Mouse (Mus musculus) neural tube, embryonic 13.5 days (tissue): ENCODE results near the gene Rasl11a. TPM values are rescaled to one million over a fixed set of nuclear protein-coding genes. Genes with fewer than 3 reads are reported as not detected.

Experiments used
- ATAC-seq: fragments of 200-750 bp; cut with Nextera tagmentation; 2 replicates; pipeline ENCODE4 v1.8.0; 2017; ENCODE audit warnings: low read depth, mild to moderate bottlenecking, moderate TSS enrichment, moderate library complexity
- H3K27ac ChIP-seq: fragments of 300-500 bp; sonication (generic); replicated peaks from 2 replicates; pipeline ENCODE4 v1.5.1; 2015; ENCODE audit warnings: moderate library complexity, mild to moderate bottlenecking, inconsistent platforms
- H3K27me3 ChIP-seq: fragments of 300-500 bp; sonication (generic); 2 replicates; pipeline ENCODE4 v1.6.1; 2015; ENCODE audit warnings: mild to moderate bottlenecking, inconsistent platforms
- H3K36me3 ChIP-seq: fragments of 300-500 bp; sonication (generic); 2 replicates; pipeline ENCODE4 v1.6.1; 2015; ENCODE audit warnings: mild to moderate bottlenecking, inconsistent platforms
- H3K4me1 ChIP-seq: fragments of 300-500 bp; sonication (generic); replicated peaks from 2 replicates; pipeline ENCODE4 v1.6.1; 2015; ENCODE audit warnings: inconsistent platforms
- H3K4me2 ChIP-seq: fragments of 300-500 bp; sonication (generic); 2 replicates; pipeline ENCODE4 v1.6.1; 2015; ENCODE audit warnings: inconsistent platforms, mild to moderate bottlenecking, moderate library complexity
- H3K4me3 ChIP-seq: fragments of 300-500 bp; sonication (generic); 2 replicates; pipeline ENCODE4 v1.5.1; 2015; ENCODE audit warnings: mild to moderate bottlenecking, inconsistent platforms
- H3K9ac ChIP-seq: fragments of 300-500 bp; sonication (generic); 2 replicates; pipeline ENCODE4 v1.6.1; 2015; ENCODE audit warnings: moderate library complexity, mild to moderate bottlenecking, inconsistent platforms
- H3K9me3 ChIP-seq: fragments of 300-500 bp; sonication (generic); 2 replicates; pipeline ENCODE4 v1.6.1; 2016; ENCODE audit warnings: inconsistent platforms
- WGBS: fragments of 180-500 bp; shearing (Covaris S2); methylation state at CpG from one replicate; pipeline ENCODE4 v1.1.7; 2015; 5-methylcytosine and 5-hydroxymethylcytosine counted together
- polyA plus RNA-seq: library from polyadenylated mRNA; unstranded; fragments of >200 nt; fragmentation: Nextera tagmentation; extraction: Ambion mirVana; gene quantifications from 2 replicates; pipeline ENCODE4 v1.2.1, GENCODE M21; 2015

Gene Rasl11a
- polyA plus RNA-seq, 1 experiment from 2014 or later: 24.9 TPM

DNA sequence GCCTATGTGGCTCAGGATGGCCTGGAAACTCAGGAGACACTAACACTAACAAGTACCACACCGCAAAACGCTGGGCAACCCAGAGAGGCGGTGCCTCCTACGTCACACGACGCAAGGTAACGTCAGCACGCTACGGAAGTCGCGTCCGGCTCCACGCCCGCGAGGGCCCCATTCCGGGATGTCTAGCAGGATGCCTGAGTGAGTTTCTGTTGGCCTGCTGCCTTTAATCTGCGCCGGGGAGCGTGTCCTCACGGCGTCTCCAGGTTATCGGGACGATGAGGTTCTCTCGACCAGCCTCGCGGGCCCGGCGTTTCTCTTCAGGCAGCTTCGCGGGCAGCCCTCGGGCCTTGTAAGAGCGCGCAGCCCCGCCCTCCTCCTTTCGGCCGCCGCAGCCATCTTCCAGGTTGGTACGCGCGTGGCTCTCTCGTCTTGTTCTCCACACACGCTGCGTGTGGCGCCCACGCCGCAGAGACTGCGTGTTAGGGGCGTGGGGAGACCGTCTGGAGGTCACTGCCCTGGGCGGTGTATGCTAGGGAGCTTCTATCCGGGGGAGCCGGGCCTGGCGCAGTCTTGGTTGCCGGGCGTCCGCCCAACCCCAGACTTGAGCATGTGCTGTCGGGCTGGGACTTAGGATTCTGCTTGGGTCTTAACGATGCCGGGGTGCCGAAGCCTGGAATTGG, 12.0 kb upstream of the Rasl11a start, which contains the start of gene Rpl21:
Gene Rpl21, plus strand, starts transcription at position 122 of the 680 bp plus-strand sequence.
- Histone ChIP-seq H3K4me2 (peak within 1 kb of the TSS; percentile 89), H3K4me3 (peak within 1 kb of the TSS; percentile 85), H3K4me1 (peaks cover 30% of the 10 kb centered on the region), H3K27me3 (no peaks in the 10 kb centered on the region), H3K9ac (peak within 1 kb of the TSS; percentile 95), H3K9me3 (no peaks in the 10 kb centered on the region), H3K27ac (peak within 1 kb of the TSS; percentile 87), H3K36me3 (peaks cover 37% of the 10 kb centered on the region)
- under 1% methylated on average over 60 of the region's 60 CpGs for WGBS
- ATAC-seq: peak; percentile 98

DNA sequence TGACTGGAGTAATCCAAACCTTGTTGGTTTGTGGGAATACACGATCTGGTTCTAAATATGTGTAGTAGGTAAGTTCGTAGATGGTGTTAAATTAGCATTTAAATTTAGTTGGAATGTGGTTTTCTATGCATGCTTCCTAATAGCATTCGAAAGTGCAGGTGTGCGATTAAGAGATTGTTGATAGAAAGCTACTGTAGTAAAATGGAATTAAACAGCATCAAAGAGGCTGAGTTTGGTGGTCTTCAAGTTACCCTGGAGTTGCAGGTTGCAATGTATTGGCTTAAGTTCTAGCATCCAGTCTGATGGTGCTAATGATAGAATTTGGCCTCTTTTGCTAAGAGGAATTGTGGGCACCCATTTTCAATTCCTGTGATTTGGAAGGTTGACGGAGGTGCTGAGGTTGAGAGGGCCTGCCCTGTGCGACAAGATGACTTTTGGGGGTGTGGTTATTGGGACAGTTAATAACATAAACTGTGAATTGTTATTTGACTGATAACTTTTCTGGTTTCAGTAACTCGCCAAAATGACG, 11.1 kb upstream of the Rasl11a start:
- no peaks in the 10 kb centered on the region for H3K27me3 ChIP-seq
- H3K9me3 ChIP-seq: no peaks in the 10 kb centered on the region
- H3K27ac ChIP-seq: peak overlapping the region; percentile 87; the same call in 1 of the 2 replicates
- H3K9ac ChIP-seq: peak overlapping the region; percentile 95
- WGBS: 20% methylated on average over 8 of the region's 8 CpGs
- peaks cover 46% of the 10 kb centered on the region for H3K36me3 ChIP-seq
- peak overlapping the region; percentile 85 for H3K4me3 ChIP-seq
- H3K4me1 ChIP-seq: peaks cover 30% of the 10 kb centered on the region
- peak overlapping the region; percentile 89 for H3K4me2 ChIP-seq
- ATAC-seq: no peak

DNA sequence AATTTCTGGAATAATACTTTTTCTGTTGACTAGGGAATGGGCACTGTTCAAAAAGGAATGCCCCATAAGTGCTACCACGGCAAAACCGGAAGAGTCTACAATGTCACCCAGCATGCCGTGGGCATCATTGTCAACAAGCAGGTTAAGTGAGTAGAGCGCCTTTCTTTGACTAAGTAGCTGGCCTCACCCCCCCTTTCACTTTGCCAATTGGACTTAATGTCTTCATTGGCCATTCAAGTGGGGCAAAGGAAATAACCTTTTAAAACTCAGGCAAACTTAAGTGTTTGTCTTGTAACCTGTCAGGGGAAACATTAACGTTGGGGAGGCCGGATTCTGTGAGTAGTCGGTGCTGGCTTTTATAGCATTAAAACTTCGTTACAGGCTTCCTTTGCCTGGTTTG, 9.9 kb upstream of the Rasl11a start:
- 88% methylated on average over 8 of the region's 8 CpGs for WGBS
- no peak overlapping the region for H3K9ac ChIP-seq
- no peak for ATAC-seq
- H3K36me3 ChIP-seq: peaks cover 51% of the 10 kb centered on the region
- no peaks in the 10 kb centered on the region for H3K27me3 ChIP-seq
- no peak overlapping the region for H3K4me3 ChIP-seq
- H3K27ac ChIP-seq: no peak overlapping the region
- H3K9me3 ChIP-seq: no peaks in the 10 kb centered on the region
- H3K4me2 ChIP-seq: no peak overlapping the region
- H3K4me1 ChIP-seq: peaks cover 30% of the 10 kb centered on the region

DNA sequence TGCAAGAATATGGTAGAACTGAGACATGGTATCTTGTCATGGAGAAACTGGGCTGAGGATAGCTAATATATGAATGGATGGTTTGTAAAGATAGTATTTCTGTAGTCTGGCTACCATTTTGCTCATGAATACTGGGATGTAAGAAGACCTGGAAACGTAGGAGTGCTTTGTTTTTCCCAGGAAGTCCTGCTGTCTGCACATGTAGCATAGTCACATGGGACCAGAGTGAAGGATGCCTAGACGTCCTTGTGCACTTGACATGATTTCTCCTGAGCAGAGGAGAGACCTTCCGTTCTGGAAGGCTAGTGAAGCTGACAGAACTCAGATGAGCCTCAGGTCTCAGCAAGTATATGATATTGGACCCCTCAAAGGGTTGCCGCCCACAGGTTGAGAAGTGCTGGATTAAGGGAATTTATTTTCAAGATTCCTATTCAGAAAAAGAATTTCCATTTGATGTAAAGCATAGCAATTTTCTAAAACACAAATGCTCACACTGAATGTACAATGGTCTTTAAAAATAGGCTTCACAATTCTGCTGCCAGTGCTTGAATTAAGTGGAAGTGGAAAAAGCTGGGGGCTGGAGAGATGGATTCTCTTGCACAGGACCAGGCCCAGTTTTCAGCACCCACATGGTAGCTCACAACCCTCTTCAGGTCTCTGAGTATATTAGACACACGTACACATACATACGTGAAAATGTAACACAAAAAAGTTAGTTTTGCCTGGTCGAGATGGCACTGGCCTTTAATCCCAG, 6.7 kb upstream of the Rasl11a start:
- Histone ChIP-seq H3K27me3 (no peaks in the 10 kb centered on the region), H3K4me2 (no peak overlapping the region), H3K9ac (no peak overlapping the region), H3K27ac (no peak overlapping the region), H3K36me3 (peaks cover 51% of the 10 kb centered on the region), H3K9me3 (no peaks in the 10 kb centered on the region), H3K4me1 (peaks cover 24% of the 10 kb centered on the region), H3K4me3 (no peak overlapping the region)
- ATAC-seq: no peak
- 59% methylated on average over 7 of the region's 7 CpGs for WGBS

DNA sequence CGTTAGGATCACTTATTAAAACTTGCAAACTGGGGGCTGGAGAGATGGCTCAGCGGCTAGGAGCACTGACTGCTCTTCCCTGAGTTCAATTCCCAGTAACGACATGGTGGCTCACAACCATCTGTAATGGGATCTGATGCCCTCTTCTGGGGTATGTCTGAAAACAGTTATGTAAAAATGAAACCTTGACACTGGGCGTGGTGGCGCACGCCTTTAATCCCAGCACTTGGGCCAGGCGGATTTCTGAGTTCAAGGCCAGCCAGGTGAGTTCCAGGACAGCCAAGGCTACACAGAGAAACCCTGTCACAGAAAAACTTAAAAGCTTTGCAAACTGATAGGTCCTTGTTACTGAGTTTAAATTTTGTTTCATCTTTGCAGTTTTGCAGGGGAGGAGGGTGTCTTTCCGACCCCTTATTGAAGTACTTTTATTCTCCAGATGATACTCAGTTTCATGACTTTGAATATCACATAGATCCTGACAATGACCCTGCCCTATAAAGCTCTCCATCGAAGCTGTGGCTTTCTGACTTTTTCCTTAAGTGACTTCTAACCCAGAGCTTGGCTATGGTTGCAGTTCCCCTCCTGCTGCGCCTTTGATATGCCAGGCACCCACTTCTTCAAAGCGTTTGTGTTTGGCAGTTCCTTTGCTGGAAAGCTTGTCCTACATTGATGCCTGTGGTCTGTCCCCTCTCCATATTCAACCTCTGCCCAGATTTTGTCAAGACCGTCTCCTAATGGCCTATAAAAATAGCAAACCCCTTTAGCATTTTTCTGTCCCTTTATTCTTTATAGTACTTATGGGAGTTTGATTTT, 5.8 kb upstream of the Rasl11a start:
- no peak overlapping the region for H3K27ac ChIP-seq
- ATAC-seq: no peak
- no peaks in the 10 kb centered on the region for H3K27me3 ChIP-seq
- no peak overlapping the region for H3K4me3 ChIP-seq
- peaks cover 51% of the 10 kb centered on the region for H3K36me3 ChIP-seq
- WGBS: 46% methylated on average over 12 of the region's 12 CpGs
- H3K9me3 ChIP-seq: no peaks in the 10 kb centered on the region
- no peak overlapping the region for H3K9ac ChIP-seq
- no peak overlapping the region for H3K4me2 ChIP-seq
- H3K4me1 ChIP-seq: peaks cover 18% of the 10 kb centered on the region

DNA sequence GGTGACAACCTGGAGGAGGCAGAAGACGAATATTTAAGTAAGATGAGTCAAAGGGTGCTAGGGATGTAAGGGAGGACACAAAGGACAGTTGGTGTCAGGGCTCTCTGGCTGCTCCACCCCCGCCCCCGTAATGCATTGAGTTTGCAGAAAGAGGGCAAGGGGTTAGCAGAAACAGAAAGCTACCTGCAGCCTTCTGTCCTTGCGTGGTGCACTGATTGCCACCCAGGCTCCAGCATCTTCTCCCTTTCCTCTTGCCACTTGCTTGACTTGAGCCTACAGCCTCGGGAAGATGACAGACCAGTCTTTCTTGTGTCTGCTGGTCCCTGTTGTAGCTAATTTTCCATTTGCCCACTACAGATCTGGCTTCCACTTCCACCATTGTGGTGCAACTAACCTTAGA, 5.1 kb upstream of the Rasl11a start:
- no peak for ATAC-seq
- no peaks in the 10 kb centered on the region for H3K27me3 ChIP-seq
- peaks cover 45% of the 10 kb centered on the region for H3K36me3 ChIP-seq
- no peak overlapping the region; the same call in 1 of the 2 replicates for H3K27ac ChIP-seq
- 53% methylated on average over 5 of the region's 5 CpGs for WGBS
- no peaks in the 10 kb centered on the region for H3K9me3 ChIP-seq
- H3K4me3 ChIP-seq: no peak overlapping the region
- no peak overlapping the region for H3K9ac ChIP-seq
- peaks cover 18% of the 10 kb centered on the region for H3K4me1 ChIP-seq
- no peak overlapping the region for H3K4me2 ChIP-seq

DNA sequence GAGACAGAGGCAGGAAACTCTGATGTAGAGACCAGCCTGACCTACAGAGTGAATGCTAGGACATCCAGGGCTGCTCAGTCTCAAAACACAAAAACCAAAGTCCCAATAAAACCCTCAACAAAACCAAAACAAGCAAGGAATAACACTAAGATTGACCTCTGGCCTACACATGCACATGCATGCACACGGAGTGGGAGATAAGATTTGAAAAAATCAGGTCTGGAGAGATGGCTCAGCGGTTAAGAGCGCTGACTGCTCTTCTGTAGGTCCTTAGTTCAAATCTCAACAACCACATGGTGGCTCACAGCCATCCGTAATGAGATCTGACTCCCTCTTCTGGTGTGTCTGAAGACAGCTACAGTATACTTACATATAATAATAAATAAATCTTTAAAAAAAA, 4.4 kb upstream of the Rasl11a start:
- no peak overlapping the region for H3K4me2 ChIP-seq
- no peak overlapping the region for H3K4me3 ChIP-seq
- no peaks in the 10 kb centered on the region for H3K27me3 ChIP-seq
- WGBS: 86% methylated on average over 4 of the region's 4 CpGs
- no peaks in the 10 kb centered on the region for H3K9me3 ChIP-seq
- H3K9ac ChIP-seq: no peak overlapping the region
- ATAC-seq: no peak
- no peak overlapping the region for H3K27ac ChIP-seq
- H3K4me1 ChIP-seq: peaks cover 15% of the 10 kb centered on the region
- H3K36me3 ChIP-seq: peaks cover 38% of the 10 kb centered on the region

DNA sequence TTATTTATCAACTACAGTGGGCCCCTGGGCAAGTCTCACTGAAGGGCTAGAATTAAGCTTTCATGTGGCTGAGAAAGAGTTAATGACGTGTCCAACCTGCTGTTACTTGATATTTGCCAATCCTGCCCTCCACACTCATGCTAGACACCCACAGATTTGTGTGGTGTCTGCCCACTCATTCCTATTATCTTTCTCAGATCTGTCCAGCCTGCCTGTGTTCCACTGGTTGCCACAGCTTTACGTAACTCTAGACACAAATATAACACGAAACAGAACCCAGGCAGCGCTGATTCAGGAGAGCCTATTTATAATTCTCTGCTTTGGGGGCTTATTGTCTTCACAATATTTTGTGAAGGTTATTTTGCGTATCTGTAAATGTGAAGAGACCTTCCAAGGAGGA, 3.6 kb upstream of the Rasl11a start:
- no peaks in the 10 kb centered on the region for H3K27me3 ChIP-seq
- WGBS: 93% methylated on average over 5 of the region's 5 CpGs
- no peak for ATAC-seq
- H3K4me2 ChIP-seq: no peak overlapping the region
- H3K36me3 ChIP-seq: peaks cover 30% of the 10 kb centered on the region
- peaks cover 21% of the 10 kb centered on the region for H3K4me1 ChIP-seq
- no peaks in the 10 kb centered on the region for H3K9me3 ChIP-seq
- no peak overlapping the region for H3K27ac ChIP-seq
- H3K9ac ChIP-seq: no peak overlapping the region
- H3K4me3 ChIP-seq: no peak overlapping the region

DNA sequence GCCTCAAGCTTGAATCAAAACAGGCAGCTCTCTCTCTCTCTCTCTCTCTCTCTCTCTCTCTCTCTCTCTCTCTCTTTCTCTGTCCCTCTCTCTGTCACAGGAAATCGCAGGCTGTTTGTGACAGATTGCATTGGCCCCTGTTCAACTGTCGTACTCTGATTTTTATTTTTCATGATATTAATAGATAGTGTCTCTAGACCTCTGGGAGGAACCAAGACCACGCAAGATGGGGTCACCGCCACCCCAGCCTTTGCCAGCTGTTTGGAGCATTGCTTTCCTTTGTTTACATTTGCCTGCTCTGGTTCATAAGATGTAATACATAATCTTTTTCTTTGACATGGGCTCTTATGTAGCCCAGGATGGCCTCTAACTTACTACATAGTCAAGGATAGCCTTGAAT, 2.9 kb upstream of the Rasl11a start:
- peaks cover 21% of the 10 kb centered on the region for H3K4me1 ChIP-seq
- H3K4me2 ChIP-seq: no peak overlapping the region
- no peaks in the 10 kb centered on the region for H3K27me3 ChIP-seq
- H3K27ac ChIP-seq: no peak overlapping the region
- no peak overlapping the region for H3K4me3 ChIP-seq
- WGBS: 90% methylated on average over 4 of the region's 4 CpGs
- no peak for ATAC-seq
- H3K36me3 ChIP-seq: peaks cover 23% of the 10 kb centered on the region
- H3K9me3 ChIP-seq: no peaks in the 10 kb centered on the region
- H3K9ac ChIP-seq: no peak overlapping the region

DNA sequence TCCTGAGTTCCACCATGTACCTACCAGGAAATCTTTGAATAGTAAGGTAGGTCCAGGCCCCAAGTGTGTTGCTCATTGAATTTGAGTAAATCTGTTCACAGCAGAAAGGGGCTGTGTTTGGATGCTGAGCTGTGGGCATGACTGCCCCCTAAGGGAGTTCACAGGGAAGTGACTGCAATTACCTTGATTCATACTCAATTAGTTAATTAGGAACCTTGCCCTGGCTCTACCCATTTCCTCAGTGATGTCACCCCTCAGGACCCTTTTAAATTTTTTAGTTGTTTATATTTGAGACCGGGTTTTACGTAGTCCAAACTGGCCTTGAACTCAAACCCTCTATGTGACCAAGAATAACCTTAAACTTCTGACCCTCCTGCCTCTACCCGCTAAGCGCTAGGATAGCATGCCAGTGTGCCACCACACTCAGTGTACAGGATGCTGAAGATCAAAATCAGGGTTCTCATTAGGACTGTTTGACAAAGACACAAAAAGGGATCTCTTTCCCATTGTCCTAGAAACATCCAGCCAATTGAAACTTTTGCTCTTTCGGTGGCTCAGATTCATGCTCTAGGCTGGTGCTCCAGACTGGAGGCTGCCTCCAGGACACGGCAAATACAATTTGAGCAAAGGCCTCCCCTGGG, 450 bp upstream of the Rasl11a start:
- H3K9me3 ChIP-seq: no peaks in the 10 kb centered on the region
- WGBS: 5% methylated on average over 6 of the region's 6 CpGs
- peaks cover 21% of the 10 kb centered on the region for H3K4me1 ChIP-seq

DNA sequence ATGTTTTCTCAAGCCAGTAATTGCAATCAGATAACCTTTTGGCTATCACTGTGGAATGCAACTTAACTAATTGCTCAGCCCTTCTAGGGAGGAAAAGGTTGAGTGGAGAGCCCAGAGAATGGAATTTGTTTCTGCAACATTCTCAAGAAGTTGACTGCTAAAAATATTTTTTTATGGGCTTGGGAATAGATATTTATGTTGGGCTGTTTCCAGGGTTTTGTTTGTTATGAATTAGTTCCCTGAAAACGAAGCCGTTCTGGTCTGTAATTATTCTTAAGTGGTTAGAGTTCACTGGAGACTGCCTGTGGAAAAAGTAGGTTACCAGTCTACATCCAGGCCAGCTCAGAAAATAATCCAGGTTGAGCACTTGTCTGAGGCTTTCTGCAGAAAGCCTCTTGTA, 1.6 kb downstream of the Rasl11a start:
- WGBS: 79% methylated on average over 2 of the region's 2 CpGs
- Histone ChIP-seq H3K27me3 (no peaks in the 10 kb centered on the region), H3K4me1 (peaks cover 21% of the 10 kb centered on the region), H3K36me3 (no peaks in the 10 kb centered on the region), H3K9ac (peak overlapping the region; percentile 31; the same call in 1 of the 2 replicates), H3K9me3 (no peaks in the 10 kb centered on the region), H3K27ac (no peak overlapping the region), H3K4me2 (peak overlapping the region; percentile 96), H3K4me3 (peak overlapping the region; percentile 57)
- no peak for ATAC-seq

More for the DNA sequence above, 450 bp upstream of the Rasl11a start:
- Histone ChIP-seq H3K27ac (peak overlapping the region; percentile 59), H3K4me3 (peak overlapping the region; percentile 57), H3K9ac (peak overlapping the region; percentile 76), H3K27me3 (no peaks in the 10 kb centered on the region), H3K4me2 (peak overlapping the region; percentile 96), H3K36me3 (no peaks in the 10 kb centered on the region; the same call in 1 of the 2 replicates)
- ATAC-seq: peak; percentile 47
